Mouse (Mus musculus) kidney, adult 2 months (tissue): ENCODE measurements around the gene Begain.

Experiments
- CTCF ChIP-seq: fragments of 200-500 bp; conservative IDR thresholded peaks from 2 replicates; pipeline ENCODE4 v1.5.1; 2011; ENCODE audit warnings: low read depth, mild to moderate bottlenecking, control low read depth, low read length, moderate library complexity, mixed read lengths; ENCODE audit not compliant: insufficient read depth, insufficient read length
- POLR2A ChIP-seq: fragments of 200-500 bp; IDR thresholded peaks from one replicate; pipeline ENCODE4 v1.6.1; 2011; ENCODE audit warnings: low read depth, low read length, control low read depth

- no peak for TF ChIP-seq CTCF
- TF ChIP-seq POLR2A = no peak
Measured at GRCm38 (mm10) chr12:108987448-108987847, 80.6 kb downstream of the Begain start.
